Mouse (Mus musculus): ENCODE measurements around the gene Wdr53. TPM values are rescaled to one million over a fixed set of nuclear protein-coding genes. Genes with fewer than 3 reads are reported as not detected.
A peak's percentile ranks its signal among the peaks of the same experiment; 100 is the strongest.

The Wdr53 gene
- total and polyA plus RNA-seq, 3 experiments: 22.7 to 57.3 (median 28.6) TPM

GRCm38 (mm10) chr16:32237930-32238680 is 8.9 kb upstream of the Wdr53 start:
- Histone ChIP-seq H3K36me3 (replicated peaks in 1 of 2; ENCODE audit: control insufficient read depth in 1 of 2, insufficient read depth in 1 of 2, low read length in 1 of 2) (peaks cover 23 to 64% of the 10 kb centered on the region in 2 experiments), H3K27me3 (replicated peaks) (no peaks in the 10 kb centered on the region), H3K4me3 (replicated peaks in 1 of 3; ENCODE audit: low read depth in 2 of 3, low read length in 2 of 3, poor library complexity in 1 of 3) (no peak overlapping the region), H3K9me3 (replicated peaks; ENCODE audit: low read length) (no peaks in the 10 kb centered on the region), H3K79me2 (replicated peaks; ENCODE audit: control insufficient read depth, extremely low read depth, insufficient read depth, poor library complexity, severe bottlenecking) (peaks cover 31% of the 10 kb centered on the region), H3K4me2 (ENCODE audit: insufficient read depth, low read depth, poor library complexity, severe bottlenecking) (no peak overlapping the region), H3K4me1 (ENCODE audit: control insufficient read depth in 1 of 2, insufficient read depth in 2 of 2) (peaks cover 0 to 6% of the 10 kb centered on the region in 2 experiments; a peak in 1 of 4 replicates), H3K9ac (ENCODE audit: insufficient read depth, low read depth) (no peak overlapping the region), H3K27ac (ENCODE audit: insufficient read depth, low read depth) (no peak overlapping the region)
- no peak for DNase-seq (ENCODE audit: extremely low read depth)
- TF ChIP-seq JUN (IDR thresholded peaks at IDR 0.05; ENCODE audit: insufficient read depth, low read depth, low read length) (no peak), ELF1 (IDR thresholded peaks at IDR 0.05; ENCODE audit: low read depth, low read length) (no peak), TBP (conservative IDR thresholded peaks at IDR 0.05; ENCODE audit: low read depth, low read length) (no peak), UBTF (IDR thresholded peaks at IDR 0.05; ENCODE audit: low read depth, low read length) (no peak)
- dilution Hi-C loops (cut with MboI; ENCODE audit: extremely low pct_ligation_motif_present, extremely low pct_unique_long_range_greater_than_20kb, low sequenced_read_pairs) (no loop called here), in situ Hi-C loops (cut with MboI; ENCODE audit: low pct_ligation_motif_present, low pct_unique_long_range_greater_than_20kb, low sequenced_read_pairs) (no loop called here)

GRCm38 (mm10) chr16:32239428-32240312 is 7.4 kb upstream of the Wdr53 start:
- Histone ChIP-seq H3K4me2 (ENCODE audit: insufficient read depth, low read depth, poor library complexity, severe bottlenecking) (no peak overlapping the region), H3K79me2 (replicated peaks; ENCODE audit: control insufficient read depth, extremely low read depth, insufficient read depth, poor library complexity, severe bottlenecking) (peaks cover 43% of the 10 kb centered on the region), H3K9me3 (replicated peaks; ENCODE audit: low read length) (no peaks in the 10 kb centered on the region), H3K4me1 (ENCODE audit: control insufficient read depth in 1 of 2, insufficient read depth in 2 of 2) (peaks cover 0 to 19% of the 10 kb centered on the region in 2 experiments; a peak in 2 of 4 replicates), H3K36me3 (replicated peaks in 1 of 2; ENCODE audit: control insufficient read depth in 1 of 2, insufficient read depth in 1 of 2, low read length in 1 of 2) (peaks cover 11 to 58% of the 10 kb centered on the region in 2 experiments), H3K27me3 (replicated peaks) (no peaks in the 10 kb centered on the region), H3K4me3 (replicated peaks in 1 of 3; ENCODE audit: low read depth in 2 of 3, low read length in 2 of 3, poor library complexity in 1 of 3) (no peak overlapping the region), H3K9ac (ENCODE audit: insufficient read depth, low read depth) (no peak overlapping the region), H3K27ac (ENCODE audit: insufficient read depth, low read depth) (no peak overlapping the region)
- TF ChIP-seq JUND (conservative IDR thresholded peaks at IDR 0.05; ENCODE audit: low read depth, low read length) (0 out of 2 replicates have a peak, but pooled peaks have one; percentile 9), IRF4 (IDR thresholded peaks at IDR 0.05; ENCODE audit: low read depth, low read length) (peak; percentile 37; the same call in 1 of the 2 replicates), JUN (IDR thresholded peaks at IDR 0.05; ENCODE audit: insufficient read depth, low read depth, low read length) (peak; percentile 35), MAZ (IDR thresholded peaks at IDR 0.05; ENCODE audit: low read depth, low read length) (no peak), ELF1 (IDR thresholded peaks at IDR 0.05; ENCODE audit: low read depth, low read length) (no peak), ZNF384 (IDR thresholded peaks at IDR 0.05; ENCODE audit: low read depth, low read length) (peak; percentile 83), ETS1 (conservative IDR thresholded peaks at IDR 0.05; ENCODE audit: low read depth, low read length) (peak; percentile 46; the same call in 1 of the 2 replicates), EP300 (IDR thresholded peaks at IDR 0.05; ENCODE audit: low read length) (peak; percentile 44; the same call in 1 of the 2 replicates), MEF2A (IDR thresholded peaks at IDR 0.05; ENCODE audit: borderline replicate concordance, low read depth, low read length) (peak; percentile 62; the same call in 1 of the 2 replicates), E2F4 (IDR thresholded peaks at IDR 0.05; ENCODE audit: insufficient replicate concordance, low read depth, low read length) (no peak), CHD1 (IDR thresholded peaks at IDR 0.05; ENCODE audit: low read depth, low read length) (no peak)
- peak; percentile 39 for DNase-seq (ENCODE audit: extremely low read depth)
- dilution Hi-C loops (cut with MboI; ENCODE audit: extremely low pct_ligation_motif_present, extremely low pct_unique_long_range_greater_than_20kb, low sequenced_read_pairs) (no loop called here), in situ Hi-C loops (cut with MboI; ENCODE audit: low pct_ligation_motif_present, low pct_unique_long_range_greater_than_20kb, low sequenced_read_pairs) (no loop called here)
